Mouse (Mus musculus): ENCODE results near the gene Ceacam18.

DNA sequence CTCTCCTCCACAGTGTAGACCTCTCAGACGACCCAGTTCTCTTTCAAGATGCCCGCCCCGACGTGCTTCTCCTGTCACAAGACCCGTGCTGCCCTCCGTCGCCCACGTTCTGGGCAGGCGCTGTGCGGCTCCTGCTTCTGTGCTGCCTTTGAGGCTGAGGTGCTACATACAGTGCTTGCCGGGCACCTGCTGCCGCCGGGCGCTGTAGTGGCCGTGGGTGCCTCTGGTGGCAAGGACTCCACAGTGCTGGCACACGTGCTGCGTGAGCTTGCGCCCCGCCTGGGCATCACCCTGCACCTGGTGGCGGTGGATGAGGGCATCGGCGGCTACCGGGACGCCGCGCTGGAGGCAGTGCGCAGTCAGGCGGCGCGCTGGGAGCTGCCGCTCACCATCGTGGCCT is 40.6 kb downstream of the Ceacam18 start:
- no peak for TF ChIP-seq GATA1 (IDR thresholded peaks at IDR 0.05; ENCODE audit: low read length)
- no peak for TF ChIP-seq TAL1 (IDR thresholded peaks at IDR 0.05; ENCODE audit: low read length)
